Comparison of ENCODE assay signal across 8 mouse cellular contexts in the genomic region with DNA sequence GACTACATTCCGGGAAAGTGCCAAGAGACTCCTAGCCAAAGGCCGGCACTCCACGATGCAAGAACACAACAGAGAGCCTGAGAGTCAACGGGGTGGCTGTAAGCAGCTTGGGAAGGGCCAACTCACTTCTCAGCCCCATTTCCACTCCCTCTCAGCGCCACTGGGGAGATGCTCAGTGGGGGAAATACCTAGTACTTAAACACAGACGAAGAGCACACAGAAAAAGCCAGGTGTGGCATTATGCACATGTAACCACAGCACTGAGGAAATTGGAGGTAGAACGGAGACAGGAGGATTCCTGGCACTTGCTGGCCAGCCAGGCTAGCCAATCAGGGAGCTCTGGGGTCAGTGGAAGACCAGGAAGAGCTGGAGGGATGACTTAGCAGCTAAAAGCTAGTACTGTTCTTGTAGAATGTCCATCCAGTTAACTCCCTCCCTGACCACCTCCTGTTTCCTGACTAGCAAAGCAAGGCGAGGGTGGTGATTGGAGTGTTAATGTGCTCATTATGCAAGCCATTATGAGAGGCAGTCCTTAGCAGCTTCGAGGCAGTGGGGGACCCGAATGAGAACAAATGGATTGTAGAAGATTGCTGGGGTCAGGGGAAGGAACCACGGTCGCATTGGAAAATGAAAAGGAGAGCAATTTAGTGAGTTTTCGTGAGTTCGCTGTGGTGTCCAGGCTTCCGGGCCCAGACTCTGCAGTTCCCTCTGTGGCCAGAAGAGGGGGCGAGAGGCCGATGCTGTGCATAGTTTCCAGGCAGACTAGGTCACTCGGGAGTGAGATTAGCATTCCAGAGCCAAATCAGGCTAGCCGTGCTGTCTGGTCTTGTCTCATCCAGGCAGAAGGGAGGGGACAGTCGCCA. TPM values are rescaled to one million over a fixed set of nuclear protein-coding genes. Genes with fewer than 3 reads are reported as not detected.
DNase-seq lines count a peak whose midpoint lies in the region; ATAC-seq lines count a peak whose summit lies in the region.

No protein-coding gene starts in this region.

- H3K9ac ChIP-seq in intestine, embryonic 15.5 days = peak overlapping the region; percentile 36; the same call in 1 of the 2 replicates

- H3K27me3 ChIP-seq in intestine, embryonic 15.5 days (replicated peaks) = no peaks in the 10 kb centered on the region
- H3K27me3 ChIP-seq in midbrain, embryonic 10.5 days (ENCODE audit: low read depth, poor library complexity, severe bottlenecking) = no peaks in the 10 kb centered on the region

- DNase-seq in adrenal gland, adult 18-20 months (ENCODE audit: low spot score in 2 of 2) = peak; percentile 91 to 92
- peak; percentile 73 for DNase-seq in embryo, embryonic 11.5 days (ENCODE audit: low read depth, low spot score)
- DNase-seq in gastrocnemius, postnatal 25 days = peak; percentile 69
- peak; percentile 90 to 93 for DNase-seq in left cerebral cortex, postnatal 25 days (ENCODE audit: low spot score in 2 of 2)
- DNase-seq in midbrain, embryonic 10.5 days (ENCODE audit: low spot score) = peak; percentile 90
- DNase-seq in right cerebral cortex, postnatal 4 days = peak; percentile 93
- peak; percentile 83 for DNase-seq in yolk sac, embryonic 10.5 days (ENCODE audit: low spot score)

- H3K4me3 ChIP-seq in intestine, embryonic 15.5 days (replicated peaks) = peak overlapping the region; percentile 26
- peak overlapping the region; percentile 45 for H3K4me3 ChIP-seq in midbrain, embryonic 10.5 days

- intact Hi-C loops in left cerebral cortex, postnatal 25 days (cut with DNase I) = loop anchor here (1.0 kb wide), 1 partner anchor 61 kb away; no protein-coding TSS in a partner anchor

- 0 out of 2 replicates have a peak, but pooled peaks cover 9% of the 10 kb centered on the region for H3K4me1 ChIP-seq in intestine, embryonic 15.5 days (replicated peaks)
- peaks cover 15% of the 10 kb centered on the region for H3K4me1 ChIP-seq in midbrain, embryonic 10.5 days

- H3K9me3 ChIP-seq in intestine, embryonic 15.5 days = no peaks in the 10 kb centered on the region
- no peaks in the 10 kb centered on the region for H3K9me3 ChIP-seq in midbrain, embryonic 10.5 days (replicated peaks)

- peak; percentile 89 for ATAC-seq in intestine, embryonic 15.5 days

- H3K27ac ChIP-seq in intestine, embryonic 15.5 days = no peak overlapping the region
- peak overlapping the region; percentile 84 for H3K27ac ChIP-seq in midbrain, embryonic 10.5 days (replicated peaks)

- peak overlapping the region; percentile 60 for H3K4me2 ChIP-seq in intestine, embryonic 15.5 days (replicated peaks)

- WGBS in intestine, embryonic 15.5 days = 13% methylated on average over 20 of the region's 20 CpGs
- 9% methylated on average over 20 of the region's 20 CpGs for WGBS in midbrain, embryonic 10.5 days

- H3K36me3 ChIP-seq in intestine, embryonic 15.5 days = peaks cover 24% of the 10 kb centered on the region
- H3K36me3 ChIP-seq in midbrain, embryonic 10.5 days = peaks cover 30% of the 10 kb centered on the region

RNA-seq across cellular contexts. Expression of a gene that starts 12.5 kb away (rescaled TPM):
- 1 to 10 TPM; 2.6 to 4.2 TPM for total RNA-seq in adrenal gland, adult 18-20 months (2021)
- total RNA-seq in gastrocnemius, postnatal 25 days (2021) = under 1 TPM; 0.08 to 0.21 TPM
- polyA plus RNA-seq in intestine, embryonic 15.5 days (2015; fragmentation: Nextera tagmentation; extraction: Ambion mirVana) = 2.7 and 3.7 TPM in 2 replicates
- 10 to 100 TPM; 85.4 to 98.1 TPM for total RNA-seq in left cerebral cortex, postnatal 25 days (2021)
- polyA plus RNA-seq in midbrain, embryonic 10.5 days (2016; fragmentation: Nextera tagmentation; extraction: Ambion mirVana) = 14.0 and 26.1 TPM in 2 replicates

RNA-seq across cellular contexts. Expression of a gene that starts 15.9 kb away (rescaled TPM):
- total RNA-seq in adrenal gland, adult 18-20 months (2021) = 100 to 1,000 TPM; 474 to 759 TPM
- 1,000 to 10,000 TPM; 1,176 to 1,179 TPM for total RNA-seq in gastrocnemius, postnatal 25 days (2021)
- 688 and 736 TPM in 2 replicates for polyA plus RNA-seq in intestine, embryonic 15.5 days (2015; fragmentation: Nextera tagmentation; extraction: Ambion mirVana)
- 100 to 1,000 TPM; 389 to 397 TPM for total RNA-seq in left cerebral cortex, postnatal 25 days (2021)
- polyA plus RNA-seq in midbrain, embryonic 10.5 days (2016; fragmentation: Nextera tagmentation; extraction: Ambion mirVana) = 616 and 619 TPM in 2 replicates

RNA-seq across cellular contexts. Expression of a gene that starts 16.0 kb away (rescaled TPM):
- total RNA-seq in adrenal gland, adult 18-20 months (2021) = under 1 TPM; 0.23 to 0.51 TPM
- not detected for total RNA-seq in gastrocnemius, postnatal 25 days (2021)
- polyA plus RNA-seq in intestine, embryonic 15.5 days (2015; fragmentation: Nextera tagmentation; extraction: Ambion mirVana) = 0.24 and 0.30 TPM in 2 replicates
- not detected for total RNA-seq in left cerebral cortex, postnatal 25 days (2021)
- 0.41 TPM in 1 of 2 replicates, not detected in the other for polyA plus RNA-seq in midbrain, embryonic 10.5 days (2016; fragmentation: Nextera tagmentation; extraction: Ambion mirVana)

RNA-seq across cellular contexts. Expression of a gene that starts 50.0 kb away (rescaled TPM):
- 10 to 100 TPM; 46.2 to 94.5 TPM for total RNA-seq in adrenal gland, adult 18-20 months (2021)
- total RNA-seq in gastrocnemius, postnatal 25 days (2021) = 10 to 100 TPM in 1 of 2 experiments, 1 to 10 TPM in 1; 5.6 to 10.5 TPM
- 44.8 and 52.8 TPM in 2 replicates for polyA plus RNA-seq in intestine, embryonic 15.5 days (2015; fragmentation: Nextera tagmentation; extraction: Ambion mirVana)
- 10 to 100 TPM; 13.5 to 18.7 TPM for total RNA-seq in left cerebral cortex, postnatal 25 days (2021)
- polyA plus RNA-seq in midbrain, embryonic 10.5 days (2016; fragmentation: Nextera tagmentation; extraction: Ambion mirVana) = 64.1 and 65.9 TPM in 2 replicates

Comparison
In these comparisons a context has a peak if more than half of its experiments do, and no peak if none do; other contexts are left out.
1. RNA of a gene that starts 12.5 kb away (total RNA-seq): 85.4 to 98.1 TPM in left cerebral cortex, postnatal 25 days; 2.6 to 4.2 TPM in adrenal gland, adult 18-20 months and 0.08 to 0.21 TPM in gastrocnemius, postnatal 25 days; every median in the first group is over 10 times any median in the second.
2. Peak in every context shown above with its lines, with median percentiles within 50 percentile points of each other: DNase-seq.